Mouse (Mus musculus) MEL (cell line): ENCODE data around the gene Serinc2. TPM values are rescaled to one million over a fixed set of nuclear protein-coding genes. Genes with fewer than 3 reads are reported as not detected.

Experiments used
- DNase-seq: peaks from one replicate; pipeline ENCODE4 v3.0.0; 2011; ENCODE audit warnings: low read depth, low spot score
- H3K27ac ChIP-seq: 2 replicates; pipeline ENCODE4 v1.5.1; 2012; ENCODE audit warnings: low read depth, mild to moderate bottlenecking, control low read depth, low read length, moderate library complexity; ENCODE audit not compliant: control insufficient read depth
- H3K27me3 ChIP-seq, 2 experiments: fragments of 150-350 bp in 1 of 2; sonication (generic) in 1 of 2; 2 replicates each; pipeline ENCODE4 v1.6.1; 2012; ENCODE audit warnings: low read length in 2 of 2, mild to moderate bottlenecking in 2 of 2, improper control_type of control experiment in 1 of 2, moderate library complexity in 1 of 2; ENCODE audit not compliant: insufficient read depth in 2 of 2, control insufficient read depth in 1 of 2
- H3K36me3 ChIP-seq, 2 experiments: 2 replicates each; pipeline ENCODE4 v1.6.1; 2012 to 2014; ENCODE audit warnings: low read length in 2 of 2, improper control_type of control experiment in 1 of 2, inconsistent platforms in 1 of 2, mild to moderate bottlenecking in 1 of 2; ENCODE audit not compliant: insufficient read depth in 2 of 2, control insufficient read depth in 1 of 2
- H3K4me1 ChIP-seq, 2 experiments: fragments of 150-350 bp in 1 of 2; sonication (generic) in 1 of 2; 2 replicates each; pipeline ENCODE4 v1.6.1; 2012; ENCODE audit warnings: low read length in 2 of 2, improper control_type of control experiment in 1 of 2, mild to moderate bottlenecking in 1 of 2; ENCODE audit not compliant: insufficient read depth in 2 of 2, control insufficient read depth in 1 of 2
- H3K4me3 ChIP-seq, 2 experiments: fragments of 150-350 bp in 1 of 2; sonication (generic) in 1 of 2; 2 replicates each; pipeline ENCODE4 v1.5.1; 2012; ENCODE audit warnings: low read depth in 2 of 2, low read length in 2 of 2, mild to moderate bottlenecking in 2 of 2, moderate library complexity in 2 of 2, control low read depth in 1 of 2, improper control_type of control experiment in 1 of 2; ENCODE audit not compliant: control insufficient read depth in 1 of 2, insufficient read depth in 1 of 2
- H3K79me2 ChIP-seq: 2 replicates; pipeline ENCODE4 v1.6.1; 2012; ENCODE audit warnings: mild to moderate bottlenecking, low read length, moderate library complexity; ENCODE audit not compliant: control insufficient read depth, poor library complexity, insufficient read depth
- H3K9ac ChIP-seq: 2 replicates; pipeline ENCODE4 v1.6.1; 2012; ENCODE audit warnings: low read depth, mild to moderate bottlenecking, control low read depth, low read length, moderate library complexity; ENCODE audit not compliant: control insufficient read depth, poor library complexity, severe bottlenecking
- H3K9me3 ChIP-seq: fragments of 150-350 bp; sonication (generic); replicated peaks from 2 replicates; pipeline ENCODE4 v1.6.1; 2012; ENCODE audit warnings: mild to moderate bottlenecking, low read length, improper control_type of control experiment, moderate library complexity; ENCODE audit not compliant: insufficient read depth
- CHD2 ChIP-seq: IDR thresholded peaks from 2 replicates; pipeline ENCODE4 v1.6.1; 2011; ENCODE audit warnings: low read length, improper control_type of control experiment
- CTCF ChIP-seq, 3 experiments: IDR thresholded peaks in 2 of 3; conservative IDR thresholded peaks in 1 of 3; 2 replicates each; pipeline ENCODE4 v1.5.1; 2011 to 2012; ENCODE audit warnings: low read length in 3 of 3, low read depth in 2 of 3, mild to moderate bottlenecking in 2 of 3, improper control_type of control experiment in 1 of 3, inconsistent platforms in 1 of 3, mixed read lengths in 1 of 3, moderate library complexity in 1 of 3; ENCODE audit not compliant: control insufficient read depth in 1 of 3, insufficient read depth in 1 of 3, poor library complexity in 1 of 3, severe bottlenecking in 1 of 3
- ELF1 ChIP-seq: IDR thresholded peaks from 2 replicates; pipeline ENCODE4 v1.6.1; 2014; ENCODE audit warnings: low read depth, mild to moderate bottlenecking, inconsistent platforms, low read length, improper control_type of control experiment, moderate library complexity
- HCFC1 ChIP-seq: IDR thresholded peaks from 2 replicates; pipeline ENCODE4 v1.6.1; 2012; ENCODE audit warnings: low read depth, mild to moderate bottlenecking, inconsistent platforms, low read length, improper control_type of control experiment, moderate library complexity
- JUND ChIP-seq: IDR thresholded peaks from 2 replicates; pipeline ENCODE4 v1.6.1; 2011; ENCODE audit warnings: low read depth, mild to moderate bottlenecking, improper control_type of control experiment, low read length
- MAZ ChIP-seq: IDR thresholded peaks from 2 replicates; pipeline ENCODE4 v1.6.1; 2012; ENCODE audit warnings: low read depth, mild to moderate bottlenecking, inconsistent platforms, low read length, improper control_type of control experiment
- MYC ChIP-seq: IDR thresholded peaks from 2 replicates; pipeline ENCODE4 v1.6.1; 2011; ENCODE audit warnings: low read depth, mild to moderate bottlenecking, low read length, improper control_type of control experiment, moderate library complexity
- RAD21 ChIP-seq: IDR thresholded peaks from 2 replicates; pipeline ENCODE4 v1.6.1; 2011; ENCODE audit warnings: mild to moderate bottlenecking, low read depth, low read length, improper control_type of control experiment
- TBP ChIP-seq: IDR thresholded peaks from 2 replicates; pipeline ENCODE4 v1.8.0; 2011; ENCODE audit warnings: low read depth, low read length, improper control_type of control experiment
- TCF12 ChIP-seq: IDR thresholded peaks from 2 replicates; pipeline ENCODE4 v1.6.1; 2014; ENCODE audit warnings: low read depth, mild to moderate bottlenecking, inconsistent platforms, low read length, improper control_type of control experiment, moderate library complexity
- UBTF ChIP-seq: IDR thresholded peaks from 2 replicates; pipeline ENCODE4 v1.6.1; 2012; ENCODE audit warnings: low read depth, mild to moderate bottlenecking, inconsistent platforms, low read length, improper control_type of control experiment, moderate library complexity, borderline replicate concordance; ENCODE audit not compliant: insufficient read depth
- USF1 ChIP-seq: IDR thresholded peaks from 2 replicates; pipeline ENCODE4 v1.6.1; 2014; ENCODE audit warnings: low read depth, mild to moderate bottlenecking, inconsistent platforms, low read length, improper control_type of control experiment, moderate library complexity
- ZC3H11A ChIP-seq: IDR thresholded peaks from 2 replicates; pipeline ENCODE4 v1.6.1; 2012; ENCODE audit warnings: low read depth, mild to moderate bottlenecking, inconsistent platforms, low read length, improper control_type of control experiment
- polyA plus RNA-seq, 2 experiments: library from polyadenylated mRNA; stranded (reverse) in 1 of 2; unstranded in 1 of 2; fragments of >175 nt in 1 of 2; fragments of >200 nt in 1 of 2; gene quantifications; 2 replicates each; pipeline versions ENCODE4 v1.2.1 to v1.2.4; 2012; ENCODE audit warnings: low replicate concordance in 2 of 2, low read depth in 1 of 2; ENCODE audit not compliant: insufficient read length in 2 of 2, insufficient read depth in 1 of 2, missing spikeins in 1 of 2
- total RNA-seq: library from RNA; depleted of rRNA; stranded (reverse); fragments of 300-350 nt; gene quantifications from 2 replicates; pipeline ENCODE4 v1.2.3, GENCODE M21; 2012

Serinc2 gene
- total and polyA plus RNA-seq, 3 experiments = 0.21 TPM; not detected in 2

DNA sequence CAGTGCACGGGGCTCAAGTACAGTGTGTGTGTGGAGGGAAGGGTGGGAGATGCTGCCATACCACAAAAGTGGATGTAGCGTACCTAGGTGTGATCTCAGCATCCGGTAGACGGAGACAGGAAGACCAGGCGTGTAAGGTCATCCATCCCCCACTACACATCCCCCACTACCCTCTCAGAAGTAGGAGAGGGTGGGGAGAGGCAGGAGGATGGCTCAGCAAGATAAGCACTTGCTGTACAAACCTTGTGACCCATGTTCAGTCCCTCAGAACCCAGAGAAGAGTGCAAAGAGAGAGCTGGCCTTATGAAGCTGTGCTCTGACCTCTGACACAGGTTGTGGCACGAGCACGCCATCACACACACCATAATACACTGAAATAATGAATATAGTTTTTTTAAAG, 42.6 kb upstream of the Serinc2 start:
- no peak overlapping the region for H3K4me3 ChIP-seq
- DNase-seq = no peak
- TF ChIP-seq CHD2 = no peak
- no peak for TF ChIP-seq MYC
- TF ChIP-seq CTCF (IDR thresholded peaks at IDR 0.05 in 2 of 3, conservative IDR thresholded peaks at IDR 0.05 in 1 of 3; ENCODE audit: control insufficient read depth in 1 of 3, insufficient read depth in 1 of 3, low read depth in 2 of 3, low read length in 3 of 3, poor library complexity in 1 of 3, severe bottlenecking in 1 of 3) = no peak
- no peak for TF ChIP-seq MAZ
- no peaks in the 10 kb centered on the region for H3K27me3 ChIP-seq
- no peak overlapping the region for H3K9ac ChIP-seq
- H3K27ac ChIP-seq = no peak overlapping the region
- peaks cover 7 to 13% of the 10 kb centered on the region in 2 experiments for H3K4me1 ChIP-seq
- H3K36me3 ChIP-seq = peaks cover 3 to 13% of the 10 kb centered on the region in 2 experiments
- H3K9me3 ChIP-seq = no peaks in the 10 kb centered on the region
- H3K79me2 ChIP-seq = no peaks in the 10 kb centered on the region

DNA sequence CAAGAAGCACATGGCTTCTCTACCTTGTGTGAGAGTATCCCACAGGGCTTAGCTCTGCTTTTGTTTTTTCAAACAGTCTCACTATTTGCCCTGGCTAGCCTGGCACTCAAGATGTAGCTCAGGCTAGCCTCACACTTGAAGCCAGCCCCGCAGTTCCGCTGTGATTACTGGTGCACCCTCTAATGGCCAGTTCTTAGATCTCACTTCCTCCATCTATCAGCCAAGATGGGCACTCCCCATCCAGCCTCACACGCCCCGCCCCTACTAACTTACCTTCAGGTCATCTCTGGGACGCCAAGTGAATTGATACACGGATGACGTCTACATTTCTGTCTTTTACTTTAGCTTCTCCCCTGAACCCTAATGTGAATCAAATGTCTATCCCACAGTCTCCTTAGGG, 40.6 kb upstream of the Serinc2 start:
- Histone ChIP-seq H3K9ac (no peak overlapping the region), H3K79me2 (no peaks in the 10 kb centered on the region), H3K27me3 (no peaks in the 10 kb centered on the region), H3K4me1 (peaks cover 7 to 13% of the 10 kb centered on the region in 2 experiments), H3K4me3 (no peak overlapping the region), H3K27ac (no peak overlapping the region), H3K9me3 (no peaks in the 10 kb centered on the region), H3K36me3 (peaks cover 3 to 13% of the 10 kb centered on the region in 2 experiments)
- no peak for DNase-seq
- TF ChIP-seq RAD21 (no peak), ZC3H11A (no peak), TCF12 (no peak), ELF1 (no peak), UBTF (no peak), JUND (no peak), HCFC1 (no peak)

DNA sequence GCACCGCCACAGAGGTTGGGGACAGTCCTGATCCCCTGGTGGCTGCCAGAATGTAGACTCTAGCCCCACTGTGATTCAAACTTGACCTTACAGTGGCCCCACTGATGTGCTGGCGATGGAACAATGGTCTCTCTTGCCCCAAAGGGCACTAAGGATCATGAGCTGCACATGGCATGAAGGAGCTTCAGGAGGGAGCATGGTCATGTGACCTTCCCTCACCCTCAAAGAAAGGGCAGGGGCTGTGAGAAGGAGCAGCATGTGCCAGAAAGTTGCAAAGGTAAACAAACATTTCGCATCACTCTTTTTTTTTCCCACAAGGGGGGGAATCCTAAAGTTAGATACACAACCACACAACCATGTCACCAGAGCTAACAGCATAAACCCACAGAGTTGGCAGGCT, 39.1 kb upstream of the Serinc2 start:
- H3K27ac ChIP-seq = no peak overlapping the region
- H3K36me3 ChIP-seq = peaks cover 3 to 7% of the 10 kb centered on the region in 2 experiments
- H3K4me3 ChIP-seq = no peak overlapping the region
- peak; percentile 42; the same call in 1 of the 2 replicates for TF ChIP-seq USF1
- no peak for TF ChIP-seq TBP
- TF ChIP-seq, all 39 proteins: peak for 1
- no peak for DNase-seq
- Histone ChIP-seq H3K27me3 (no peaks in the 10 kb centered on the region), H3K79me2 (no peaks in the 10 kb centered on the region), H3K9me3 (no peaks in the 10 kb centered on the region), H3K9ac (no peak overlapping the region), H3K4me1 (peaks cover 4 to 7% of the 10 kb centered on the region in 2 experiments)
